9 mouse cellular contexts compared by ENCODE assay signal in genomic region chr16:4316094-4316474, GRCm38 (mm10).
DNase-seq lines count a peak whose midpoint lies in the region; ATAC-seq and TF ChIP-seq lines count a peak whose summit lies in the region.
"Had no signal": no experiment of that assay in that cellular context is flagged by ENCODE, and none has a peak within 500 bp of the region (broad histone marks: within the 10 kb centered on the region; RNA-seq: fewer than 3 reads in every experiment).

No protein-coding gene starts in this region.

- peak; percentile 57 for DNase-seq in brain, embryonic 18.5 days (ENCODE audit: low read depth, low spot score)
- peak; percentile 74 for DNase-seq in fibroblast of lung, adult 2 months (ENCODE audit: low read depth)
- peak; percentile 86 for DNase-seq in heart, postnatal 0 days (ENCODE audit: low spot score)
- peak; percentile 84 to 89 for DNase-seq in kidney, postnatal 4 days
- DNase-seq in telencephalon, adult 2 months (ENCODE audit: low read depth, low spot score) = peak; percentile 72

- 0 out of 2 replicates have a peak, but pooled peaks cover 3% of the 10 kb centered on the region for H3K4me1 ChIP-seq in E14TG2a.4 (replicated peaks; ENCODE audit: low read depth, low read length)
- no peaks in the 10 kb centered on the region for H3K4me1 ChIP-seq in heart, postnatal 0 days (ENCODE audit: control insufficient read depth, insufficient read depth)
- H3K4me1 ChIP-seq in liver, embryonic 16.5 days (ENCODE audit: control insufficient read depth, low read depth, low read length) = no peaks in the 10 kb centered on the region
- no peaks in the 10 kb centered on the region for H3K4me1 ChIP-seq in neural tube, embryonic 14.5 days (ENCODE audit: control insufficient read depth, insufficient read depth, low read length)
- H3K4me1 ChIP-seq: limb, embryonic 15.5 days had no signal

- no peaks in the 10 kb centered on the region for H3K9me3 ChIP-seq in E14TG2a.4 (ENCODE audit: low read length)
- no peaks in the 10 kb centered on the region for H3K9me3 ChIP-seq in heart, postnatal 0 days (replicated peaks; ENCODE audit: control insufficient read depth, low read length)
- no peaks in the 10 kb centered on the region for H3K9me3 ChIP-seq in liver, embryonic 16.5 days (replicated peaks; ENCODE audit: control insufficient read depth, low read length)
- no peaks in the 10 kb centered on the region for H3K9me3 ChIP-seq in neural tube, embryonic 14.5 days (ENCODE audit: control insufficient read depth, low read length)
- H3K9me3 ChIP-seq: limb, embryonic 15.5 days had no signal

- ATAC-seq in heart, postnatal 0 days (ENCODE audit: insufficient read depth, low read depth) = peak; percentile 86
- ATAC-seq in liver, embryonic 16.5 days (ENCODE audit: low read depth) = peak; percentile 64
- peak; percentile 79 for ATAC-seq in neural tube, embryonic 14.5 days (ENCODE audit: low read depth)

- TF ChIP-seq EP300 in heart, postnatal 0 days (IDR thresholded peaks at IDR 0.05; ENCODE audit: low read depth) = no peak

- WGBS in heart, postnatal 0 days = 25% methylated on average over 3 of the region's 3 CpGs
- WGBS in liver, embryonic 16.5 days (ENCODE audit: insufficient replicate concordance) = 22% methylated on average over 3 of the region's 3 CpGs
- WGBS in neural tube, embryonic 14.5 days = 43% methylated on average over 3 of the region's 3 CpGs

- no peak overlapping the region for H3K9ac ChIP-seq in heart, postnatal 0 days (replicated peaks; ENCODE audit: low read depth, low read length)
- H3K9ac ChIP-seq in liver, embryonic 16.5 days (ENCODE audit: low read depth, low read length) = no peak overlapping the region
- no peak overlapping the region for H3K9ac ChIP-seq in neural tube, embryonic 14.5 days (replicated peaks; ENCODE audit: low read depth, low read length)
- H3K9ac ChIP-seq: limb, embryonic 15.5 days had no signal

- H3K36me3 ChIP-seq in E14TG2a.4 (ENCODE audit: insufficient read depth, low read length) = no peaks in the 10 kb centered on the region
- H3K36me3 ChIP-seq in heart, postnatal 0 days (replicated peaks; ENCODE audit: control insufficient read depth, insufficient read depth, low read length) = no peaks in the 10 kb centered on the region
- no peaks in the 10 kb centered on the region for H3K36me3 ChIP-seq in liver, embryonic 16.5 days (ENCODE audit: control insufficient read depth, insufficient read depth)
- H3K36me3 ChIP-seq in neural tube, embryonic 14.5 days (ENCODE audit: control insufficient read depth, insufficient read depth, low read length) = no peaks in the 10 kb centered on the region
- H3K36me3 ChIP-seq: limb, embryonic 15.5 days had no signal

- H3K27me3 ChIP-seq in E14TG2a.4 (ENCODE audit: insufficient read depth, low read length) = no peaks in the 10 kb centered on the region
- no peaks in the 10 kb centered on the region for H3K27me3 ChIP-seq in heart, postnatal 0 days (ENCODE audit: control insufficient read depth, insufficient read depth, low read length)
- H3K27me3 ChIP-seq in liver, embryonic 16.5 days (ENCODE audit: control insufficient read depth, insufficient read depth, low read depth, low read length) = no peaks in the 10 kb centered on the region
- no peaks in the 10 kb centered on the region for H3K27me3 ChIP-seq in neural tube, embryonic 14.5 days (ENCODE audit: control insufficient read depth, insufficient read depth, low read length)
- H3K27me3 ChIP-seq: limb, embryonic 15.5 days had no signal

- no peak overlapping the region for H3K4me2 ChIP-seq in heart, postnatal 0 days (ENCODE audit: low read depth, low read length)
- no peak overlapping the region for H3K4me2 ChIP-seq in liver, embryonic 16.5 days (ENCODE audit: low read depth, low read length)
- no peak overlapping the region for H3K4me2 ChIP-seq in neural tube, embryonic 14.5 days (ENCODE audit: low read depth, low read length)
- H3K4me2 ChIP-seq: limb, embryonic 15.5 days had no signal

- TF ChIP-seq CTCF in E14TG2a.4 (conservative IDR thresholded peaks at IDR 0.05; ENCODE audit: low read length) = peak; percentile 89
- TF ChIP-seq CTCF in heart, postnatal 0 days (IDR thresholded peaks at IDR 0.05; ENCODE audit: low read depth) = peak; percentile 100

- no peak overlapping the region for H3K4me3 ChIP-seq in E14TG2a.4 (replicated peaks; ENCODE audit: low read length)
- no peak overlapping the region for H3K4me3 ChIP-seq in heart, postnatal 0 days (ENCODE audit: low read depth, low read length)
- H3K4me3 ChIP-seq in liver, embryonic 16.5 days (ENCODE audit: low read depth, low read length) = no peak overlapping the region
- H3K4me3 ChIP-seq in neural tube, embryonic 14.5 days (ENCODE audit: low read depth, low read length) = no peak overlapping the region
- H3K4me3 ChIP-seq: limb, embryonic 15.5 days had no signal

- H3K27ac ChIP-seq in heart, postnatal 0 days (ENCODE audit: low read depth) = no peak overlapping the region
- no peak overlapping the region for H3K27ac ChIP-seq in liver, embryonic 16.5 days (ENCODE audit: low read length)
- H3K27ac ChIP-seq in neural tube, embryonic 14.5 days (ENCODE audit: low read depth, low read length) = no peak overlapping the region
- H3K27ac ChIP-seq: limb, embryonic 15.5 days had no signal
